Comparison of ENCODE assay signal across 8 mouse cellular contexts in the genomic region with DNA sequence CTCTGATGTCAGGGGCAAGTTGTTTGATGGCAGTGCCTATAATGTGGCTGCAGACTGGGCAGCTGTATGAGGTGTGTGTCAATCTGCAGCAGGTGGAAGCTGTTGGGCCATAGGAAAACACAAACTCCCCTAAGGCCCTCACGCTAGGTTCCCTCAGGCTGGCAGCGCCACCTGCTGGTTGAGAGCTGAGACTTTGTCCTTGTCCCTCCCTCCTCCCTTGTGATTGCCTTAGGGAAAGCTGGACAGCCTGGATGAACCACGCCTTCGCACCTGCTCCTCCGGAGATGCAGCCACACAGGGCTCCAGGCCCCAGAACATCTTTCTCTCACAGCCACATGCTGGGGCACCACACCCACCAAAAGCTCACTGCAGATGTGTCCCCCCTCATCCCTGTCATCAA. TPM values are rescaled to one million over a fixed set of nuclear protein-coding genes. Genes with fewer than 3 reads are reported as not detected.
DNase-seq lines count a peak whose midpoint lies in the region; ATAC-seq and TF ChIP-seq lines count a peak whose summit lies in the region.
"Had no signal": no experiment of that assay in that cellular context is flagged by ENCODE, and none has a peak within 500 bp of the region (broad histone marks: within the 10 kb centered on the region; RNA-seq: fewer than 3 reads in every experiment).

No protein-coding gene starts in this region.

- peak; percentile 99 for TF ChIP-seq CTCF in ES-Bruce4 (IDR thresholded peaks at IDR 0.05; ENCODE audit: low read depth, low read length)
- TF ChIP-seq CTCF in layer of hippocampus, adult 2 months (conservative IDR thresholded peaks at IDR 0.05): peak; percentile 94

- H3K9me3 ChIP-seq in ES-Bruce4 (replicated peaks; ENCODE audit: control insufficient read depth, insufficient read depth, low read length, poor library complexity, severe bottlenecking): no peaks in the 10 kb centered on the region

- no peak overlapping the region for H3K27ac ChIP-seq in ES-Bruce4 (ENCODE audit: insufficient read depth, low read length)
- H3K27ac ChIP-seq in layer of hippocampus, adult 2 months: no peak overlapping the region

- no peak for TF ChIP-seq POLR2A in ES-Bruce4 (IDR thresholded peaks at IDR 0.05; ENCODE audit: insufficient read depth, low read length)

- H3K27me3 ChIP-seq in ES-Bruce4 (ENCODE audit: control insufficient read depth, insufficient read depth, low read length, poor library complexity, severe bottlenecking): 0 out of 2 replicates have a peak, but pooled peaks cover 4% of the 10 kb centered on the region

- peak; percentile 84 for TF ChIP-seq EP300 in ES-Bruce4 (IDR thresholded peaks at IDR 0.05; ENCODE audit: insufficient read depth, low read depth, low read length)

- H3K4me1 ChIP-seq in ES-Bruce4 (ENCODE audit: control insufficient read depth, insufficient read depth, low read length): peaks cover 5% of the 10 kb centered on the region

- H3K4me3 ChIP-seq in ES-Bruce4 (ENCODE audit: low read depth, low read length): no peak overlapping the region
- no peak overlapping the region for H3K4me3 ChIP-seq in layer of hippocampus, adult 2 months

- DNase-seq in ZHBTc4 (ENCODE audit: low read depth, low spot score): peak; percentile 92
- peak; percentile 80 to 88 for DNase-seq in cerebellum, postnatal 36 days
- DNase-seq in gastrocnemius, postnatal 4 days (ENCODE audit: low spot score in 2 of 2): peak; percentile 46 to 72
- DNase-seq in layer of hippocampus, adult 2 months (ENCODE audit: low spot score in 2 of 2): peak; percentile 60 to 82
- peak; percentile 55 to 83 for DNase-seq in spleen, postnatal 10 days (ENCODE audit: low spot score in 2 of 2)

- H3K9ac ChIP-seq in ES-Bruce4 (ENCODE audit: low read depth, poor library complexity, severe bottlenecking): no peak overlapping the region

- ATAC-seq in megakaryocyte progenitor cell, adult 5-6 weeks (replicated peaks; ENCODE audit: poor library complexity): peak; percentile 74

- no peaks in the 10 kb centered on the region for H3K36me3 ChIP-seq in ES-Bruce4 (ENCODE audit: control insufficient read depth, insufficient read depth, low read length, poor library complexity, severe bottlenecking)

RNA-seq across cellular contexts. Expression of a gene that starts 3.5 kb away (rescaled TPM):
- 8.8 and 9.7 TPM in 2 replicates for polyA plus RNA-seq in ES-Bruce4 (2011; ENCODE audit: insufficient read depth, insufficient read length, low read depth, missing spikeins)
- 1 to 10 TPM; 1.2 to 1.9 TPM for total RNA-seq in gastrocnemius, postnatal 4 days (2021)
- total RNA-seq in layer of hippocampus, adult 2 months (2021): 100 to 1,000 TPM; 652 to 661 TPM
- total RNA-seq in megakaryocyte progenitor cell, adult 5-6 weeks (2015): 0.07 TPM in 1 of 2 replicates, not detected in the other
- total RNA-seq in megakaryocyte progenitor cell, adult 5-6 weeks (2017): 0.08 TPM in 1 of 2 replicates, not detected in the other

RNA-seq across cellular contexts. Expression of a gene that starts 19.0 kb away (rescaled TPM):
- polyA plus RNA-seq in ES-Bruce4 (2011; ENCODE audit: insufficient read depth, insufficient read length, low read depth, missing spikeins): not detected in 2 replicates
- total RNA-seq in gastrocnemius, postnatal 4 days (2021): not detected
- 100 to 1,000 TPM; 105 to 108 TPM for total RNA-seq in layer of hippocampus, adult 2 months (2021)
- not detected in 2 replicates for total RNA-seq in megakaryocyte progenitor cell, adult 5-6 weeks (2015)
- total RNA-seq in megakaryocyte progenitor cell, adult 5-6 weeks (2017): not detected in 2 replicates

RNA-seq across cellular contexts. Expression of a gene that starts 26.7 kb away (rescaled TPM):
- polyA plus RNA-seq in ES-Bruce4 (2011; ENCODE audit: insufficient read depth, insufficient read length, low read depth, missing spikeins): 43.2 and 52.0 TPM in 2 replicates
- 10 to 100 TPM in 1 of 2 experiments, 1 to 10 TPM in 1; 8.5 to 14.4 TPM for total RNA-seq in gastrocnemius, postnatal 4 days (2021)
- 1 to 10 TPM; 2.5 TPM for total RNA-seq in layer of hippocampus, adult 2 months (2021)
- total RNA-seq in megakaryocyte progenitor cell, adult 5-6 weeks (2015): 32.9 and 42.6 TPM in 2 replicates
- total RNA-seq in megakaryocyte progenitor cell, adult 5-6 weeks (2017): 16.5 and 24.9 TPM in 2 replicates

RNA-seq across cellular contexts. Expression of a gene that starts 27.6 kb away (rescaled TPM):
- 0.70 and 1.1 TPM in 2 replicates for polyA plus RNA-seq in ES-Bruce4 (2011; ENCODE audit: insufficient read depth, insufficient read length, low read depth, missing spikeins)
- not detected for total RNA-seq in gastrocnemius, postnatal 4 days (2021)
- not detected for total RNA-seq in layer of hippocampus, adult 2 months (2021)
- total RNA-seq in megakaryocyte progenitor cell, adult 5-6 weeks (2015): 0.17 TPM in 1 of 2 replicates, not detected in the other
- total RNA-seq in megakaryocyte progenitor cell, adult 5-6 weeks (2017): not detected in 2 replicates
- total RNA-seq: layer of hippocampus, adult 8-10 months had no signal

RNA-seq across cellular contexts. Expression of a gene that starts 47.0 kb away (rescaled TPM):
- 1.9 and 2.3 TPM in 2 replicates for polyA plus RNA-seq in ES-Bruce4 (2011; ENCODE audit: insufficient read depth, insufficient read length, low read depth, missing spikeins)
- under 1 TPM in 1 of 2 experiments, not detected in 1; 0.66 TPM for total RNA-seq in gastrocnemius, postnatal 4 days (2021)
- total RNA-seq in layer of hippocampus, adult 2 months (2021): under 1 TPM; 0.54 to 0.79 TPM
- total RNA-seq in megakaryocyte progenitor cell, adult 5-6 weeks (2015): 2.1 and 2.4 TPM in 2 replicates
- total RNA-seq in megakaryocyte progenitor cell, adult 5-6 weeks (2017): 0.34 and 0.92 TPM in 2 replicates

Comparison
In these comparisons a context has a peak if more than half of its experiments do, and no peak if none do; other contexts are left out.
1. RNA of a gene that starts 3.5 kb away (total RNA-seq): 652 to 661 TPM in layer of hippocampus, adult 2 months; 1.2 to 1.9 TPM in gastrocnemius, postnatal 4 days and 0.07 to 0.08 TPM in megakaryocyte progenitor cell, adult 5-6 weeks; every median in the first group is over 100 times any median in the second.
2. RNA of a gene that starts 19.0 kb away (total RNA-seq): 105 to 108 TPM in layer of hippocampus, adult 2 months; not detected in gastrocnemius, postnatal 4 days and not detected in megakaryocyte progenitor cell, adult 5-6 weeks; every median in the first group is over 100 times any median in the second.
3. Peak in every context shown above with its lines, with median percentiles within 50 percentile points of each other: DNase-seq.